Mouse (Mus musculus) cerebellum, adult 8-10 months (tissue): ENCODE results near the gene Myl4.

ENCODE experiments used
- DNase-seq: peaks from one replicate; pipeline ENCODE4 v3.0.0; 2022

The Myl4 gene

DNA sequence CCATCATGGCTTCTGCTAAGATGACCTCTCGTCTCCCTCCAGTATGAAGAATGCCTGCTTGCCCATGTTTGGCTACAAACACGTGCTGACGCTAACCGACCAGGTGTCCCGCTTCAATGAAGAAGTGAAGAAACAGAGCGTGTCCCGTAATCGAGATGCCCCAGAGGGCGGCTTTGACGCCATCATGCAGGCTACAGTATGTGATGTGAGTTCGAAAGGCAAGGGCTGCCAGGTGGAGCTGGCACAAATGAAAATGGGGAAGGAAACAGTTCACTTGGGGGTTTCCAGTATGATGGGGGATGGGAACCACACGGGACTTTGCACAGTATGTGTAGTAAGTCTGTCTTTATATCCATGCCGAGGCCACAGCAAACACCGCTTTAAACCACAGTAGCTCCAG is 86.5 kb downstream of the Myl4 start:
- no peak for DNase-seq

DNA sequence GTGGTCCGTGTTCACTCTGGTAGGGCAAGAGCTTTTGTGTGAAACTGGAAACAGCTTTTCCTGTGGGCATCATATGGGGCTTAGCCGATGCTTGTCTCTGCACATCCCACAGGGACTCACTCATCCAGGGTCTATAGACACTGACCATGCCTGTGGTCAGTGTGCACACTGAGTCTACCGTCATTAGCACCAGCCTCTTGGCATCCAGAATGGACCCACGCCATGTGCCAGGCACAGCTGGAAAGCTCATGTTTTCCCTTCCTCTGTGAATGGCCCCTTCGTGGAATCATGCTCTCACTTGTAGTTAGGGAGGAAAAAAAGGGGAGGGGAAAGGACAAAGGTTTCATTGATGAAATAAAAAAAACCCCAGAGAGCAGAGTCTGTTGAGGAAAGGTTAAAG is 87.5 kb downstream of the Myl4 start:
- no peak for DNase-seq

DNA sequence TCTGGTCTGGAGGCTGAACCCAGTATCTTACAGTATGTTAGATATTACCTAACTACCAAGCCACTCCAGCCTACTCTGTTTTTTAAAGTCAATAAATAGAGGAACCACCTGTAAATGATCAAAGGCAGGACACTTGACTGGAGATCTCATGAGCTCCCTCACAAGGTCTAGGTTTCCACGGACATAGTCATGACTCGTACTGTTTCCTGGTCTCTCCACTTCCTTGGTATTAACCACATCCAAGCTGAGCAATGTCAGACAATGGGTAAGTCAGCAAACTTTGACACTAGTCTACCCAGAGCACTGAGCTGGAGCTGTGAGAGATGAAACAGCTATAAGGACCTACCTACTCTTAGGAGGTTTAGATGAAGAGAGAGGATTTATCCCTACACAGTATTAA is 88.4 kb downstream of the Myl4 start:
- no peak for DNase-seq

DNA sequence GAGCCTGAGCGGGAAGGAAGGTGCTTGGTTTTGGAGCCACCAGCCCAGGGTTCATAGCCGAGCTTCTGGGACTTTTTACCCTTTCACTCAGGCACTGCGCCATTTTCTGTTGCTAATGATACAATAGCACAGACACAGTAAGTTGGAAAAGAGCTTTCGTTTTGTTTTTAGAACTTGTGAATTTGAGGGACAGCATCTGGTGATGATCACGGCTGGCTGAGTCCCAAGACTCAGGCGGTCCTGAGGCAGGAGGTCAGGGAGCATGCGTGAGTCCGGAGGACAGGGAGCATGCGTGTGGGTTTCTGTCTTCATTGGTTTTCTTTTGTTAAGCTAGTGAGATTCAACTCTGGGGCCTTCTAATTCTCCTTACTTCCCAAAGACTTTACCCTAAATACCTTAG is 89.2 kb downstream of the Myl4 start:
- no peak for DNase-seq

DNA sequence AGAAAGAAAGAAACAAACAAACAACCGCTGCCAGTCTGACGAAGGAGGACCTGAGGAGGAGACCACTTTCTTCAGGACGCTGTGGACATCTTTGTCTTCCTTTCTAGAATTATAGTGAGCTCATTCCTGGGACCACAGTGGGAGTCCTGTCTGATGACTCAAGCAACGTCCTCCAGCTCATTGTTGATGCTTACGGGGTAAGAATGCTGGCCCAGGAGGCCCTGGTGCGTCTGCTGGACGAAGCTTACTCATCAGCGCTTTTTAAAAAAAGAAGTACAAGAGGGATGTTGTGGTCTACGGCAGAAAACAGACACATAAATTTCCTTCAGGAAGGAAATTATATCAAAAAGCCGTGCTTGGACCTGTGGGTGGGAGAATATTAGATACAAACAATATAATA is 90.4 kb downstream of the Myl4 start:
- DNase-seq = no peak

DNA sequence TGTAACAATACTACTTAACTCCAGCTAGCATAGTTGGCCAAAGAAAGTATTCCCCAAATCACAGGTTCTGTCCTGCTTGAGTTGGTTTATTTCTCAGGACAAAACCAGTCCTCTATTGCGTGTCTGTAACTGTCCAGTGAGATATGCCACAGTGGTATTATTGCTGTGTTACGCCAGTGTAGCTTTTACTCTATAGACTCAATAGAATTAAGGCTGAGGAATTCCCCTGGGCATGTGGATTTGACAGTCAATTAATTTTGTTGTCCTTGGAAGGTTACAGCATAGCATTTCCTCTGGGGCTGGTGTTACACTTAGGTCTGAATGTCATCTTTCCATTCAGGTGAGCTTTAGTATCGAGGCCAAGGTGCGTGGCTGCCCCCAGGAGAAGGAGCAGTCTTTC is 92.8 kb downstream of the Myl4 start:
- no peak for DNase-seq
